Mouse (Mus musculus): ENCODE data around the gene Zfp108. TPM values are rescaled to one million over a fixed set of nuclear protein-coding genes. Genes with fewer than 3 reads are reported as not detected.

Zfp108 gene
- polyA plus RNA-seq (2011; ENCODE audit: insufficient read depth, insufficient read length, low read depth, missing spikeins) = 0.36 TPM in 1 of 2 replicates, not detected in the other

DNA sequence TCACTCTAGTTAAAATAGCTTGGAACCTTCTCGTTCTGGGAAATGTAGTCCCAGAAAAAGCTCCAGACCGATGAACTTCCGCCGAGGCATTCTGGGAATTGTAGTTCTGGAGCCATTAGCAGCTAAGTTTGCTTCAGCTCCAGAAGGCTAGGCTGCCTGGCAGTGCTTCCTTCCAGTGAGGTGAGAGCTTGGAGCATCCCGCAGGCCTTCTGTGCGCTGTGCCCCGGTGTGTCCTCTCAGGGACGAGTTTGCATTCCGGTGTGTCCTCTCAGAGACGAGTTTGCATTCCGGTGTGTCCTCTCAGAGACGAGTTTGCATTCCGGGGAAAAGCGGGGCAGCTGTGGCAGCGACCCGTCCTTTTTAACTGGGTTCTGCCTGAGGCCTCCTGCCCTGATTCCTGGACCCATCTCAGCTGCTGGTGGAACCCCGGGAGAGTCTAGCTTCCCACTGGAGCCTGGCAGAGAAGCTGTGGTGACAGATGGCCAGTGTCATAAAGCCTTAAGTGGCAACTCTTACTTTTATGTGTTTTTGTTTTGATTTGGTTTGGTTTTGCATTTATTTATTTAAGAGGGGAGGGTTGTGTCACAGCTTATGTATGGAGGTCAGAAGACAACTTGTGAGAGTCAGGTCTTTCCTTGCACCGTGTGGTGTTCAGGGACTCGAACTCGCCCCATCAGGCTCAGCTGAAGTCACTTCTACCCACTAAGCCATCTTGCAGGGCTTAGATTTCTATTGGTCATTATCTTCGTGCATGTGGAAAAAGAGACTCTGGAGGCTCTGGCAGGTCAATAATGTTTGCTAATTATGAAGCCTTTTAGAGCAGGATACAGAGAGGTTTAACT lies at the start of gene Zfp108:
Gene Zfp108, plus strand, starts transcription at position 162 of the 842 bp plus-strand sequence.
- TF ChIP-seq CTCF (IDR thresholded peaks at IDR 0.05; ENCODE audit: low read depth, low read length) (no peak), EP300 (IDR thresholded peaks at IDR 0.05; ENCODE audit: insufficient read depth, low read depth, low read length) (no peak), POLR2A (IDR thresholded peaks at IDR 0.05; ENCODE audit: insufficient read depth, low read length) (no peak)
- Histone ChIP-seq H3K27me3 (ENCODE audit: control insufficient read depth, insufficient read depth, low read length, poor library complexity, severe bottlenecking) (no peaks in the 10 kb centered on the region), H3K4me3 (ENCODE audit: low read depth, low read length) (peak within 1 kb of the TSS; percentile 95), H3K4me1 (ENCODE audit: control insufficient read depth, insufficient read depth, low read length) (no peaks in the 10 kb centered on the region), H3K9me3 (replicated peaks; ENCODE audit: control insufficient read depth, insufficient read depth, low read length, poor library complexity, severe bottlenecking) (peaks cover 26% of the 10 kb centered on the region), H3K27ac (ENCODE audit: insufficient read depth, low read length) (no peak within 1 kb of the TSS; the same call in 1 of the 2 replicates), H3K9ac (ENCODE audit: low read depth, poor library complexity, severe bottlenecking) (peak within 1 kb of the TSS; percentile 10; the same call in 1 of the 2 replicates), H3K36me3 (ENCODE audit: control insufficient read depth, insufficient read depth, low read length, poor library complexity, severe bottlenecking) (no peaks in the 10 kb centered on the region)

DNA sequence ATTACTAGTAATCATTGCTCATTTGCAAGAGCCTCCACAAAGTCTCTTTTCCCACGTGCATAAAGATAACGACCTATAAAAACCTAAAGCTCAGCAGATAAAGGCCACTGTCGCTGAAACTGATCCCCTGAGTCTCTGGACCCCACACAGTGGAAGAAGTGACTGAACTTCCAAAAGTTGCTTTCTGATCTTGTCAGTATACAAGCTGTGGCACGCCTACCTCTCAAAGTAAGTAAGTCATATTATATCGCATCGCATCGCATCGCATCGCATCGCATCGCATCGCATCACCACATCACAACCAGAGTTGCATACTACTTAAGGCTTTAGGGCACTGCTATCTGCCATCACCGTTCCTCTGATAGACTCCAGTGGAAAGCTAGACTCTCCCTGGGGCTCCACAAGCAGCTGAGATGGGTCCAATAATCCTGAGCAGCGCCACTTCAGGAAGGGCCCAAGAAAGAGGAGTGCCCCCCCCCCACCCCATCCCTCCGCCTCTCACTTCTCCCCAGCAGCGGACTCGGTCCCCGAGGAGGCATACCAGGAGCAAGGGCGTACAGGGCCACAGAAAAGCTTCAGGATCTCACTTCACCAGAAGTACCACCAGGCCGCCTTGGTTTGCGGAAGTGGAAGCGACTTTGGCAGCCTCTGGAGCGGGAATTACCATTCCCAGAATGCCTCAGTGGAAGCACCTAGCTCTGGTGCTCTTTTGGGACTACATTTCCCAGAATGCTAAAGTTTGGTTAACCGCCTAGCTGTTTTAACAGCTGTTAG lies 46.9 kb upstream of the Zfp108 start:
- Histone ChIP-seq H3K4me1 (ENCODE audit: control insufficient read depth, insufficient read depth, low read length) (peaks cover 1% of the 10 kb centered on the region), H3K27me3 (ENCODE audit: control insufficient read depth, insufficient read depth, low read length, poor library complexity, severe bottlenecking) (no peaks in the 10 kb centered on the region; the same call in 1 of the 2 replicates), H3K9me3 (replicated peaks; ENCODE audit: control insufficient read depth, insufficient read depth, low read length, poor library complexity, severe bottlenecking) (no peaks in the 10 kb centered on the region), H3K27ac (ENCODE audit: insufficient read depth, low read length) (no peak overlapping the region), H3K9ac (ENCODE audit: low read depth, poor library complexity, severe bottlenecking) (peak overlapping the region; percentile 82), H3K4me3 (ENCODE audit: low read depth, low read length) (peak overlapping the region; percentile 97), H3K36me3 (ENCODE audit: control insufficient read depth, insufficient read depth, low read length, poor library complexity, severe bottlenecking) (peaks cover 2% of the 10 kb centered on the region)
- no peak for TF ChIP-seq POLR2A (IDR thresholded peaks at IDR 0.05; ENCODE audit: insufficient read depth, low read length)
- no peak for TF ChIP-seq EP300 (IDR thresholded peaks at IDR 0.05; ENCODE audit: insufficient read depth, low read depth, low read length)

DNA sequence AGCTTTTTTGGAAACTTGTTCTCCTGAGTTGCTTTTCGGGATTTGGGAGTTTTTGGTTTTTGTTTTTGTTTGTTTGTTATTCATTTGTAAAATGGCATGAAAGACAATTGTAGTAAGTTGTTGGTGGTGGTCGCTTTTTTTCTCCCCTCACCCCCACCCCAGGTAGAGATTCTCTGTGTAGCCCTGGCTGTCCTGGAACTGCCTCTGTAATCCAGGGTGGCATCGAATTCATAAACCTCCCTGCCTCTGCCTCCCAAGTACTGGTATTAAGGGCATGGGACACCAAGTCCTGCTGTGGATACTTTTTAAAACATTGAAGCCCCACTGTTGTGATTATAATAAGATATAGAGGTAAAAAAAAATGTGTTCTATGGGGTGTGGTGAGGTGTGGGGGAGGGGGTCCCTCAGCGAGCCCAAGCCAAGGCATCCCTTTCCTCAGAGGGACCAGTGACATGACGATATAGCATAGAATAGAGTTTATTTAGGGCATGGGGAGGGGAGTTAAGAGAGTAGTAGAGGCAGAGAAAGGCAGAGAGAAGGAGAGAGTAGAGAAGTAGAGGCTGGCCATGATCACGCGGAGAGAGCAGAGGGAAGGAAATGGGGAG lies 46.2 kb upstream of the Zfp108 start:
- H3K27me3 ChIP-seq (ENCODE audit: control insufficient read depth, insufficient read depth, low read length, poor library complexity, severe bottlenecking) = no peaks in the 10 kb centered on the region; the same call in 1 of the 2 replicates
- no peaks in the 10 kb centered on the region for H3K9me3 ChIP-seq (replicated peaks; ENCODE audit: control insufficient read depth, insufficient read depth, low read length, poor library complexity, severe bottlenecking)
- H3K9ac ChIP-seq (ENCODE audit: low read depth, poor library complexity, severe bottlenecking) = no peak overlapping the region
- peaks cover 2% of the 10 kb centered on the region; the same call in 1 of the 2 replicates for H3K36me3 ChIP-seq (ENCODE audit: control insufficient read depth, insufficient read depth, low read length, poor library complexity, severe bottlenecking)
- H3K4me1 ChIP-seq (ENCODE audit: control insufficient read depth, insufficient read depth, low read length) = peaks cover 1% of the 10 kb centered on the region
- no peak overlapping the region for H3K4me3 ChIP-seq (ENCODE audit: low read depth, low read length)
- H3K27ac ChIP-seq (ENCODE audit: insufficient read depth, low read length) = no peak overlapping the region
- TF ChIP-seq EP300 (IDR thresholded peaks at IDR 0.05; ENCODE audit: insufficient read depth, low read depth, low read length) (no peak), POLR2A (IDR thresholded peaks at IDR 0.05; ENCODE audit: insufficient read depth, low read length) (no peak), CTCF (IDR thresholded peaks at IDR 0.05; ENCODE audit: low read depth, low read length) (no peak)

DNA sequence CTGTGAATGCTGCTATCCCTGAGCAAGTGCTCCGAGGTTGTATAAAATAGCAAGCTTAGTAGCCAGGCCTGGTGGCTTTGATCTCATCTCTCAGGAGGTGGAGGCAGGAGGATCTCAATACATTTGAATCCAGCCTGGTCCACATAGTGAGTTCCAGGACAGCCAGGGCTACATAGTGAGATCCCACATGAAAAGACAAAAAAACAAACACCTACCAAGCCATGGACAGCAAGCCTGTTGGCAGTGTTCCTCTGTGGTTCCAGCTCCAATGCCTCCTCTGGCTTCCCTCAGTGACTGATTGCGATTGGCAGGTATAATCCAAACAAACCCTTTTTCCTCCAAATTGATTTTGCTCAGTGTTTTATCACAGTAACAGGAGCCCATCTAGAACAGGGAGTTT lies 44.3 kb upstream of the Zfp108 start:
- no peaks in the 10 kb centered on the region for H3K36me3 ChIP-seq (ENCODE audit: control insufficient read depth, insufficient read depth, low read length, poor library complexity, severe bottlenecking)
- no peak overlapping the region for H3K4me3 ChIP-seq (ENCODE audit: low read depth, low read length)
- H3K9ac ChIP-seq (ENCODE audit: low read depth, poor library complexity, severe bottlenecking) = no peak overlapping the region
- peaks cover 1% of the 10 kb centered on the region for H3K4me1 ChIP-seq (ENCODE audit: control insufficient read depth, insufficient read depth, low read length)
- TF ChIP-seq EP300 (IDR thresholded peaks at IDR 0.05; ENCODE audit: insufficient read depth, low read depth, low read length) (no peak), POLR2A (IDR thresholded peaks at IDR 0.05; ENCODE audit: insufficient read depth, low read length) (no peak), CTCF (IDR thresholded peaks at IDR 0.05; ENCODE audit: low read depth, low read length) (no peak)
- H3K27me3 ChIP-seq (ENCODE audit: control insufficient read depth, insufficient read depth, low read length, poor library complexity, severe bottlenecking) = peaks cover 1% of the 10 kb centered on the region; the same call in 1 of the 2 replicates
- H3K9me3 ChIP-seq (replicated peaks; ENCODE audit: control insufficient read depth, insufficient read depth, low read length, poor library complexity, severe bottlenecking) = no peaks in the 10 kb centered on the region
- H3K27ac ChIP-seq (ENCODE audit: insufficient read depth, low read length) = no peak overlapping the region

DNA sequence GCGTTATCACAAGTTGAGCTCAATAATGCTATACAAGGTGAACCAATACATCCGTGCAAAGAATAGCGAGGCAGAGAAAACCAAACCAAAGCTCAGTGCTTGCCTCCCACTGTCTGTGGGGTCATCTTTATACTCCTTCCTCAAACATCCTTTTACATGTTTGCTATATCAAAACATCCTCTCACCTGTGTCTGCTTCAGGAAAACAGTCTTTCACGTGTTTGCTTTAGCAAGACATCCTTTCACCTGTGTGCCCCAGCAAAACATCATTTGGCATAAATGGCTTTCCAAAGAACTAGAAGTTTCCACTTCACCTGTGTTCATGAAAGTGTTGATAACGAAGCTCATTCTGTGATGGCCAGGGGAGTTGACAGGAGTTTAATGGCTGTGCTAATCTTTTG lies 43.3 kb upstream of the Zfp108 start, which contains the start of gene Zfp111:
Gene Zfp111, minus strand, starts transcription at position 101 of the 400 bp plus-strand sequence.
- Histone ChIP-seq H3K27me3 (ENCODE audit: control insufficient read depth, insufficient read depth, low read length, poor library complexity, severe bottlenecking) (peaks cover 1% of the 10 kb centered on the region; the same call in 1 of the 2 replicates), H3K4me1 (ENCODE audit: control insufficient read depth, insufficient read depth, low read length) (peaks cover 1% of the 10 kb centered on the region), H3K9ac (ENCODE audit: low read depth, poor library complexity, severe bottlenecking) (no peak within 1 kb of the TSS), H3K27ac (ENCODE audit: insufficient read depth, low read length) (no peak within 1 kb of the TSS), H3K9me3 (replicated peaks; ENCODE audit: control insufficient read depth, insufficient read depth, low read length, poor library complexity, severe bottlenecking) (no peaks in the 10 kb centered on the region), H3K4me3 (ENCODE audit: low read depth, low read length) (no peak within 1 kb of the TSS), H3K36me3 (ENCODE audit: control insufficient read depth, insufficient read depth, low read length, poor library complexity, severe bottlenecking) (no peaks in the 10 kb centered on the region)
- TF ChIP-seq POLR2A (IDR thresholded peaks at IDR 0.05; ENCODE audit: insufficient read depth, low read length) = no peak

All from ES-Bruce4 (cell line).